Mouse (Mus musculus) neural tube, embryonic 14.5 days (tissue): Measurements from ENCODE around the gene Lyz1. TPM values are rescaled to one million over a fixed set of nuclear protein-coding genes. Genes with fewer than 3 reads are reported as not detected.
"Not testable (repeated sequence)": the region's sequence is repeated elsewhere in the genome, so short reads cannot be mapped to it uniquely, and the experiment has no call there.

Experiments
- ATAC-seq: fragments of 200-750 bp; cut with Nextera tagmentation; 2 replicates; pipeline ENCODE4 v1.8.0; 2017; ENCODE audit warnings: low read depth, mild to moderate bottlenecking, moderate TSS enrichment, moderate library complexity
- H3K27ac ChIP-seq: fragments of 300-500 bp; sonication (generic); 2 replicates; pipeline ENCODE4 v1.5.1; 2014; ENCODE audit warnings: low read depth, mild to moderate bottlenecking, control low read depth, low read length, moderate library complexity, mixed read lengths
- H3K27me3 ChIP-seq: fragments of 300-500 bp; sonication (generic); 2 replicates; pipeline ENCODE4 v1.6.1; 2014; ENCODE audit warnings: low read length; ENCODE audit not compliant: control insufficient read depth, insufficient read depth
- H3K36me3 ChIP-seq: fragments of 300-500 bp; sonication (generic); 2 replicates; pipeline ENCODE4 v1.6.1; 2014; ENCODE audit warnings: low read length, mixed read lengths; ENCODE audit not compliant: control insufficient read depth, insufficient read depth
- H3K4me1 ChIP-seq: fragments of 300-500 bp; sonication (generic); 2 replicates; pipeline ENCODE4 v1.6.1; 2014; ENCODE audit warnings: low read length; ENCODE audit not compliant: control insufficient read depth, insufficient read depth
- H3K4me2 ChIP-seq: fragments of 300-500 bp; sonication (generic); 2 replicates; pipeline ENCODE4 v1.6.1; 2014; ENCODE audit warnings: mild to moderate bottlenecking, low read depth, low read length, control low read depth
- H3K4me3 ChIP-seq: fragments of 300-500 bp; sonication (generic); 2 replicates; pipeline ENCODE4 v1.5.1; 2014; ENCODE audit warnings: low read depth, low read length, control low read depth, mixed read lengths
- H3K9ac ChIP-seq: fragments of 300-500 bp; sonication (generic); replicated peaks from 2 replicates; pipeline ENCODE4 v1.6.1; 2014; ENCODE audit warnings: low read depth, mild to moderate bottlenecking, control low read depth, low read length, mixed read lengths
- H3K9me3 ChIP-seq: fragments of 300-500 bp; sonication (generic); 2 replicates; pipeline ENCODE4 v1.6.1; 2016; ENCODE audit warnings: low read length; ENCODE audit not compliant: control insufficient read depth
- WGBS: fragments of 180-500 bp; shearing (Covaris S2); extraction: QIAGEN DNeasy Blood & Tissue Kit; methylation state at CpG from one replicate; pipeline ENCODE4 v1.1.7; 2014; 5-methylcytosine and 5-hydroxymethylcytosine counted together
- polyA plus RNA-seq: library from polyadenylated mRNA; unstranded; fragments of >200 nt; fragmentation: Nextera tagmentation; extraction: Ambion mirVana; gene quantifications from 2 replicates; pipeline ENCODE4 v1.2.1, GENCODE M21; 2014

Lyz1 gene
- polyA plus RNA-seq, 1 experiment from 2014 or later = not detected

GRCm38 (mm10) chr10:117283871-117284577, 8.6 kb downstream of the Lyz1 start:
- H3K36me3 ChIP-seq = no peaks in the 10 kb centered on the region
- 82% methylated on average over 7 of the region's 7 CpGs for WGBS
- H3K27ac ChIP-seq = no peak overlapping the region
- H3K27me3 ChIP-seq = no peaks in the 10 kb centered on the region
- no peak overlapping the region for H3K4me3 ChIP-seq
- H3K4me1 ChIP-seq = no peaks in the 10 kb centered on the region
- no peak overlapping the region for H3K9ac ChIP-seq
- H3K4me2 ChIP-seq = no peak overlapping the region
- H3K9me3 ChIP-seq = no peaks in the 10 kb centered on the region
- ATAC-seq = no peak

- ATAC-seq, H3K27me3 ChIP-seq, H3K36me3 ChIP-seq, H3K4me3 ChIP-seq, H3K4me1 ChIP-seq, H3K9me3 ChIP-seq, H3K27ac ChIP-seq, H3K9ac ChIP-seq, H3K4me2 ChIP-seq: not testable (repeated sequence)
- 93% methylated on average over 4 of the region's 4 CpGs for WGBS
Observed at GRCm38 (mm10) chr10:117283196-117283595, 9.5 kb downstream of the Lyz1 start.

- H3K27me3 ChIP-seq = no peaks in the 10 kb centered on the region
- WGBS = 92% methylated on average over 2 of the region's 2 CpGs
- H3K4me2 ChIP-seq = no peak overlapping the region
- no peaks in the 10 kb centered on the region for H3K4me1 ChIP-seq
- H3K36me3 ChIP-seq = no peaks in the 10 kb centered on the region
- no peaks in the 10 kb centered on the region for H3K9me3 ChIP-seq
- ATAC-seq = no peak
- H3K27ac ChIP-seq = no peak overlapping the region
- no peak overlapping the region for H3K4me3 ChIP-seq
- no peak overlapping the region for H3K9ac ChIP-seq
Observed at GRCm38 (mm10) chr10:117282551-117282950, 10.1 kb downstream of the Lyz1 start.

- Histone ChIP-seq H3K4me1 (no peaks in the 10 kb centered on the region), H3K36me3 (no peaks in the 10 kb centered on the region), H3K4me2 (no peak within 1 kb of the TSS), H3K9me3 (no peaks in the 10 kb centered on the region), H3K4me3 (no peak within 1 kb of the TSS), H3K27ac (no peak within 1 kb of the TSS), H3K27me3 (no peaks in the 10 kb centered on the region), H3K9ac (no peak within 1 kb of the TSS)
- WGBS = 68% methylated on average over 4 of the region's 4 CpGs
- no peak for ATAC-seq
Observed at GRCm38 (mm10) chr10:117282049-117282448, 10.6 kb downstream of the Lyz1 start, which contains the start of gene Lyz2. TSS of gene Lyz2 (minus strand) at chr10:117282321.

GRCm38 (mm10) chr10:117281381-117281920, 11.2 kb downstream of the Lyz1 start:
- Histone ChIP-seq H3K9ac (no peak overlapping the region), H3K36me3 (no peaks in the 10 kb centered on the region), H3K27me3 (no peaks in the 10 kb centered on the region), H3K9me3 (no peaks in the 10 kb centered on the region), H3K27ac (no peak overlapping the region), H3K4me1 (no peaks in the 10 kb centered on the region), H3K4me2 (no peak overlapping the region), H3K4me3 (no peak overlapping the region)
- no peak for ATAC-seq
- WGBS = 92% methylated on average over 7 of the region's 7 CpGs

GRCm38 (mm10) chr10:117280000-117280399, 12.7 kb downstream of the Lyz1 start:
- Histone ChIP-seq H3K27ac (no peak overlapping the region), H3K9me3 (no peaks in the 10 kb centered on the region), H3K27me3 (no peaks in the 10 kb centered on the region), H3K4me1 (no peaks in the 10 kb centered on the region), H3K4me2 (no peak overlapping the region), H3K4me3 (no peak overlapping the region), H3K9ac (no peak overlapping the region), H3K36me3 (no peaks in the 10 kb centered on the region)
- ATAC-seq = no peak
- 54% methylated on average over 1 of the region's 1 CpGs for WGBS

- not testable (repeated sequence) for H3K9me3 ChIP-seq, H3K27me3 ChIP-seq, H3K4me1 ChIP-seq, H3K36me3 ChIP-seq, H3K27ac ChIP-seq, ATAC-seq, H3K9ac ChIP-seq, H3K4me3 ChIP-seq, H3K4me2 ChIP-seq
- WGBS = 65% methylated on average over 2 of the region's 2 CpGs
Observed at GRCm38 (mm10) chr10:117278510-117278909, 14.2 kb downstream of the Lyz1 start.

GRCm38 (mm10) chr10:117277779-117278178, 14.9 kb downstream of the Lyz1 start:
- H3K27ac ChIP-seq, H3K4me1 ChIP-seq, H3K4me2 ChIP-seq, H3K36me3 ChIP-seq, ATAC-seq, H3K4me3 ChIP-seq, H3K9ac ChIP-seq, H3K9me3 ChIP-seq, H3K27me3 ChIP-seq: not testable (repeated sequence)
- 86% methylated on average over 9 of the region's 9 CpGs for WGBS

GRCm38 (mm10) chr10:117275681-117276369, 16.8 kb downstream of the Lyz1 start:
- ATAC-seq = no peak
- Histone ChIP-seq H3K9ac (no peak overlapping the region), H3K9me3 (no peaks in the 10 kb centered on the region), H3K36me3 (no peaks in the 10 kb centered on the region), H3K4me1 (no peaks in the 10 kb centered on the region), H3K27ac (no peak overlapping the region), H3K4me2 (no peak overlapping the region), H3K4me3 (no peak overlapping the region), H3K27me3 (no peaks in the 10 kb centered on the region)
- 85% methylated on average over 10 of the region's 10 CpGs for WGBS
